Mouse (Mus musculus): ENCODE data around the gene Ncapd2.
"Not testable (repeated sequence)": the region's sequence is repeated elsewhere in the genome, so short reads cannot be mapped to it uniquely, and the experiment has no call there.

The Ncapd2 gene

GRCm38 (mm10) chr6:125165328-125165891, 26.1 kb downstream of the Ncapd2 start:
- DNase-seq (ENCODE audit: low spot score in 2 of 2) = peak; percentile 97

- DNase-seq (ENCODE audit: low spot score in 2 of 2) = peak; percentile 59 to 62
Observed at GRCm38 (mm10) chr6:125164672-125165327, 26.7 kb downstream of the Ncapd2 start.

DNA sequence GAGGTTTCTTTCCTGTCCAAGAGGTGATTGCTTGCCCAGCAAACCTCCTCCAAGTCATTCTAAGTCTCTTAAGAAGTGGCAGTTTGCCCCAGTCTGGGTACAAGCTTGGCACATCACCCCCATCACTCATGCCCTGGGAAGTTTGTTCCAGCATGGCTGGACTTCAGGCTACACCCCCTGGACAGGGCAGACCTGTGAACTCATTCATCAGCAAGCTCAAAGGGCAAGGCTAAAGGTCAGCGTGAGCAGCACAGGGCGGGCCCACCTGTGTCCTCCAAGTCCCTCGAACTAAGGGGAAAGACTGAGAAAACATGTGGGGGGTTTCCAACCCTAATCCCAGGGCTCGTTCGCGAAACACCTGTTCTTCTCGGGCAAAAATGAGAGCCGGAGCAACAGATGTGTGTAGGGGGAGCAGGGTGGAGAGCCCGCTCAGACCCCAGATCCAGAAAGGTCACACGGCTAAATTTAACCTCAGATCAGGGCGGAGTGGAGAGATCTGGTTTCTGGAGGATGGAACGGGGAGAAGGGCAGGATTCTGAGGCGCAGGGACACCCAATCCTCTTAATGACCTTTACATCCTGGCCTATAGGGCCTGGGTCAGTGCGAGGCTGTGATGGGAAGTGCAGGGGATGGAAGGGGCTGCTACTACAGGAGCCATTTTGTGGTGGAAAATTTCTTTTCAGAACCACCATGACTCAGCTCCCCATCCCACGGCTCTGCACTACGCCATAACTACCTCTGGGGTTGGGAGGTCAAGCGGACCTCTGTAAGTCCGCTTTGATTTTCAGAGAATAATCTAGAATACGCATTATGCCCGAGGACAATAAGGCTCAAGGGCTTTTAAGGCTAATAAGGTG, 27.5 kb downstream of the Ncapd2 start:
- DNase-seq (ENCODE audit: low spot score in 2 of 2) = no peak

DNA sequence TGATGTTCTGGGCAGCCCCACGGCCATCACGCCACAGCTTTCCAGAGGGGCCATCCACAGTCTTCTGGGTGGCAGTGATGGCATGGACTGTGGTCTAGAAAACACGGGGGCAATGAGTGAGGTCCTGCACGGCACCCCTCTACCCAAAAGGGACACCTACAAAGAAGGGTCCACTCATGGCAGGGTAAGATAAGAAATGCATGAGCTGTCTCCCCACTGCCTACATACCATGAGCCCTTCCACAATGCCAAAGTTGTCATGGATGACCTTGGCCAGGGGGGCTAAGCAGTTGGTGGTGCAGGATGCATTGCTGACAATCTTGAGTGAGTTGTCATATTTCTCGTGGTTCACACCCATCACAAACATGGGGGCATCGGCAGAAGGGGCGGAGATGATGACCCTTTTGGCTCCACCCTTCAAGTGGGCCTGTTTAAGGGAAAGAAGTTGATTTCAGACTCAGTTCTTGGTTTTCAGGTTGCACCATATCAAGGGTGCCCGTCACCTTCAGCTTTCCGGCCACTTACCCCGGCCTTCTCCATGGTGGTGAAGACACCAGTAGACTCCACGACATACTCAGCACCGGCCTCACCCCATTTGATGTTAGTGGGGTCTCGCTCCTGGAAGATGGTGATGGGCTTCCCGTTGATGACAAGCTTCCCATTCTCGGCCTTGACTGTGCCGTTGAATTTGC, 28.7 kb downstream of the Ncapd2 start:
- not testable (repeated sequence) for DNase-seq (ENCODE audit: low spot score in 2 of 2)

DNA sequence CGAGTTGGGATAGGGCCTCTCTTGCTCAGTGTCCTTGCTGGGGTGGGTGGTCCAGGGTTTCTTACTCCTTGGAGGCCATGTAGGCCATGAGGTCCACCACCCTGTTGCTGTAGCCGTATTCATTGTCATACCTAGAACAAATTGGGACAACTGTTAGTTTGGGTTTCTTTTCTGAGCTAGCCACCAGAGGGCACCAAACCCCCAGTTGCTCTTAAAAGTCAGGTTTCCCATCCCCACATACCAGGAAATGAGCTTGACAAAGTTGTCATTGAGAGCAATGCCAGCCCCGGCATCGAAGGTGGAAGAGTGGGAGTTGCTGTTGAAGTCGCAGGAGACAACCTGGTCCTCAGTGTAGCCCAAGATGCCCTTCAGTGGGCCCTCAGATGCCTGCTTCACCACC, 29.5 kb downstream of the Ncapd2 start:
- peak; percentile 64 to 83 for DNase-seq (ENCODE audit: low spot score in 2 of 2)

DNA sequence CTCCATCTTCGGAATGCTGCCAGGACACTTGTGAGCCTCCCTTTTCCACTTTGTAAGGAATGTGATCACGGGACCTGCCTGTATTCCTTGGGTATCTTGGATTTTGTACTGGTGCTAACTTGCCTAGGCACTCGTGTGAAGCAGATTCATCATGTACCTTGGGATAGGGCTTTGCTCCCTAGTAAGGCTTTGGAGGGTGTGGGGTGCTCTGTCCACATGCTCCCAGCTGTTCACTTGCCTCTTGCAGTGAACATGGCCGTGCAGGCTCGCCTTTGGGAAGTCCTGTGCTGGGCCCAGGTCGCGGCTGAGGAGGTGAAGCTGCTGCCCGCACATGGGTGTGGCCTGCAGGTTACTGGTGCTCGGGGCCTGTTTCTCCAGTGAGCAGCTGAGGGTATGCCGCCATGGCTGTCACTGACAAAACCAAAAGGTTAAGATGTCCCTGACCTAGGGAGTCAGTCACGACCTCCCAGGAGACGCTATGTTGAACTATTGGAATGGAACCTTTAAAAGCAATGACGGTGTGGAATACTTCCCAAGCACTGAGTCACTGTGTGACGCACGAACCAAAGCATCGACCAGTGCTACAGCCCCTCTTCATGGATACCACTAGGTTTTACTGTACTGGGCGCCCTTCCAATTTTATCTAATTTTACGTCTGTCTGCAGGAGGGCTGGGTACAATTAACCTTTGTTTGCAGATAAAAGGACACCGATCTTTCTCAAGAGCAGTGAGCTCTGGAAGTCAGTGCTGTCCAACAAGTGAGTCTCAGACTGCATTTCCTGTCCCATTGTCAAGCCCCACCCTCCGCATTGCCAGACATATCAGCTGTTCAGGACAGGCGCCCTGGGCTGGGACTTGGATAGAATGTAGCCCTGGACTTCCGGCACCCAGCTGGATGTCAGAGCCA, 30.4 kb downstream of the Ncapd2 start:
- no peak for DNase-seq (ENCODE audit: low spot score in 2 of 2)

GRCm38 (mm10) chr6:125160558-125160853, 31.0 kb downstream of the Ncapd2 start:
- DNase-seq (ENCODE audit: low spot score in 2 of 2) = no peak

GRCm38 (mm10) chr6:125159773-125160557, 31.5 kb downstream of the Ncapd2 start:
- no peak for DNase-seq (ENCODE audit: low spot score in 2 of 2)

- no peak for DNase-seq (ENCODE audit: low spot score in 2 of 2)
Observed at GRCm38 (mm10) chr6:125158944-125159492, 32.5 kb downstream of the Ncapd2 start.

DNA sequence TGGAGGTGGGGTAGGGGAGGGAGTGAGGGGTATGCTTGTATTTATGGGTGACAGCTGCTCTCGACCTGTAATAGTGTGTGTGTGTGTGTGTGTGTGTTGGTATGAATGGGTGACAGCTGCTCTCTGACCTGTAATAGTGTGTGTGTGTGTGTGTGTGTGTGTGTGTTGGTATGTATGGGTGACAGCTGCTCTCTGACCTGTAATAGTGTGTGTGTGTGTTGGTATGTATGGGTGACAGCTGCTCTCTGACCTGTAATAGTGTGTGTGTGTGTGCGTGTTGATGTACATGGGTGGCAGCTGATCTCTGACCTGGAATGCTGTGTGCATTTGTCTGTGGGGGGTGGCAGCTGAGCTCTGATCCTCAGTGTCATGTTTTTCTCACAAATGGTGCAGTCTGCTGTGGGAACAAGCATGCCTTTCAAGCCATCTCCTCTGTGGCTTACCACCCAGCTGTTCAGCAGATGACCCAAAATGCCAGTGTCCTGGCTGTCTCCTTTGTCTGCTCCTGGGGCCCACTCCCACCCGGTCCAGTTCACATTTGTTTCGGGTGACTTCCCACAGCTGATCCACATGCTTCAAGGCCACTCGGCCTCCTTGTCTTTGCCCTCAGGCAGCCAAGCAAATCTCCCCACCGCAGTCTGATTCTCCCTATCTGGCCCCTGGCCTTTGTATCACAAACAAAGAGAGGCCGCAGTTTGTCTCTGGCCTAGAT, 34.4 kb downstream of the Ncapd2 start:
- no peak for DNase-seq (ENCODE audit: low spot score in 2 of 2)

GRCm38 (mm10) chr6:125156491-125156890, 35.0 kb downstream of the Ncapd2 start:
- no peak for DNase-seq (ENCODE audit: low spot score in 2 of 2)

- no peak for DNase-seq (ENCODE audit: low spot score in 2 of 2)
Observed at GRCm38 (mm10) chr6:125155262-125155661, 36.2 kb downstream of the Ncapd2 start.

GRCm38 (mm10) chr6:125154550-125154949, 37.0 kb downstream of the Ncapd2 start:
- DNase-seq (ENCODE audit: low spot score in 2 of 2) = no peak

DNA sequence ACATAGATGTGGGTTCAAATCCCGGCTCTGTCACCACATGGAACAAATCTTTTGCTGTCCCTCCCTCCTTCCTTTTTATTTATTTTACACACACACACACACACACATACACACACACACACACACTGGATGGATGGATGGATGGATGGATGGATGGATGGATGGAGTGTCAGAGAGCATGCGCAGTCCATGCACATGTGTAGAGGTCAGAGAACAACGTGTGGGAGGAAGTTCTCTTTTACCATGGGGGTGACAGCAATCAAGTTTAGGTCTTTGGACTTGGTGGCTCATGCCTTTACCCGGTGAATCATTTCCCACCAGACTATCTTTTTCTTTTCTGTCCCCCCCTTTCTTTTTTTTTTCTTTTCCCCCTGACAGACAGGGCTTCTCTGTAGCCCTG, 37.8 kb downstream of the Ncapd2 start:
- DNase-seq (ENCODE audit: low spot score in 2 of 2) = no peak

GRCm38 (mm10) chr6:125153018-125153389, 38.5 kb downstream of the Ncapd2 start:
- DNase-seq (ENCODE audit: low spot score in 2 of 2) = no peak

DNA sequence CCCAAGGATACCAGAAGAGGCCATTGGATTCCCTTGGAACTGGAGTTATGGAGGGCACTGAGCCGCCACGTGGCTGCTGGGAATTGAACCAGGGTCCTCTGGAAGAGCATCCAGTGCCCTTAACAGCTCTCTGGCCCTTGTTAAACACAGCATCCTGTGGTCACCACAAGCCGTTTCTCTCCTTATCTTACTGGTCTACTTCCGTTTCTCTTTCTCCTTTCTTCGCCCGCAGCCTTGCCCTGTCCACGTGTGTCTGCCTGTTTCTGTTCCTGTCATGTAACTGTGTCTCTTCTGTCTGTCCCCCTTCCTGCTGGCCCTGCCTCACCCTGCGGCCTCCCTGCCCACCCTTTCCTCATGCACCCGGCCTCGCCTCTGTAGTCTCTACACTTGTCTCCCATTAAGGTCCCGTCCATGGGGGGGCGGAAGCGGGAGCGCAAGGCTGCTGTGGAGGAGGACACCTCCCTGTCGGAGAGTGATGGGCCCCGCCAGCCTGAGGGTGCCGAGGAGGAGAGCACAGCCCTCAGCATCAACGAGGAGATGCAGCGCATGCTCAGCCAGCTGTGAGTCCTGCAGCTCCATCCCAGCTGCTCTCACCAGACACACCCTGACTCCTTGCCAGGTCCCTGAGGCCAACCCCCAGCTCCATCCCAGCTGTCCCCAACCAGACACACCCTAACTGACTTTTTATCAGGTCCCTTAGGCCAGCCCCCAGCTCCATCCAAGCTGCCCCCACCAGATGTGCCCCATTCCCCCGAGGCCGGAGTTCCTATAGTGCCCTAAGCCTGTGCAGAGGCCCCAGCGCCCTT, 39.1 kb downstream of the Ncapd2 start:
- no peak for DNase-seq (ENCODE audit: low spot score in 2 of 2)

GRCm38 (mm10) chr6:125149569-125149950, 41.9 kb downstream of the Ncapd2 start:
- no peak for DNase-seq (ENCODE audit: low spot score in 2 of 2)

GRCm38 (mm10) chr6:125148926-125149568, 42.5 kb downstream of the Ncapd2 start:
- DNase-seq (ENCODE audit: low spot score in 2 of 2) = no peak

All from thymus, postnatal 10 days (tissue).